9 mouse cellular contexts compared by ENCODE assay signal in genomic region chr11:114553992-114554391, GRCm38 (mm10).
DNase-seq lines count a peak whose midpoint lies in the region; ATAC-seq and TF ChIP-seq lines count a peak whose summit lies in the region.
"Had no signal": no experiment of that assay in that cellular context is flagged by ENCODE, and none has a peak within 500 bp of the region (broad histone marks: within the 10 kb centered on the region; RNA-seq: fewer than 3 reads in every experiment).

No protein-coding gene starts in this region.

- 23% methylated on average over 13 of the region's 13 CpGs for WGBS in kidney, postnatal 0 days
- 18% methylated on average over 13 of the region's 13 CpGs for WGBS in kidney, embryonic 16.5 days
- WGBS in forebrain, embryonic 13.5 days: 63% methylated on average over 13 of the region's 13 CpGs

- no peak overlapping the region for H3K27ac ChIP-seq in kidney, postnatal 0 days
- H3K27ac ChIP-seq in kidney, embryonic 16.5 days (ENCODE audit: low read length): no peak overlapping the region
- H3K27ac ChIP-seq in forebrain, embryonic 13.5 days: no peak overlapping the region

- intact Hi-C loops in left cerebral cortex, postnatal 10 days (cut with DNase I): no loop called here

- no peaks in the 10 kb centered on the region for H3K4me1 ChIP-seq in kidney, postnatal 0 days (replicated peaks; ENCODE audit: insufficient read depth, low read length)
- H3K4me1 ChIP-seq in kidney, embryonic 16.5 days (ENCODE audit: insufficient read depth, low read length): peaks cover 3% of the 10 kb centered on the region; the same call in 1 of the 2 replicates
- no peaks in the 10 kb centered on the region for H3K4me1 ChIP-seq in forebrain, embryonic 13.5 days

- no peak for ATAC-seq in kidney, postnatal 0 days (replicated peaks; ENCODE audit: low FRiP score, low read depth)
- no peak for ATAC-seq in kidney, embryonic 16.5 days (ENCODE audit: low FRiP score, low TSS enrichment)
- ATAC-seq in inflammation-experienced regulatory T-cells, adult 6 months: peak; percentile 52
- peak; percentile 27; the same call in 1 of the 2 replicates for ATAC-seq in neutrophil, adult 5-6 weeks (ENCODE audit: extremely low read depth, insufficient number of reproducible peaks, low FRiP score, poor library complexity, severe bottlenecking)
- ATAC-seq in forebrain, embryonic 13.5 days: no peak

- no peak overlapping the region for H3K4me3 ChIP-seq in kidney, postnatal 0 days (replicated peaks; ENCODE audit: low read depth, low read length)
- H3K4me3 ChIP-seq in kidney, embryonic 16.5 days (ENCODE audit: low read length): no peak overlapping the region
- H3K4me3 ChIP-seq in forebrain, embryonic 13.5 days: no peak overlapping the region
- H3K4me3 ChIP-seq: myocyte had no signal

- H3K9me3 ChIP-seq in kidney, postnatal 0 days (replicated peaks; ENCODE audit: low read length): no peaks in the 10 kb centered on the region
- no peaks in the 10 kb centered on the region for H3K9me3 ChIP-seq in kidney, embryonic 16.5 days (ENCODE audit: low read length)
- H3K9me3 ChIP-seq in forebrain, embryonic 13.5 days (replicated peaks): no peaks in the 10 kb centered on the region

- no peak overlapping the region for H3K4me2 ChIP-seq in kidney, postnatal 0 days (ENCODE audit: low read length)
- H3K4me2 ChIP-seq in kidney, embryonic 16.5 days (replicated peaks; ENCODE audit: low read depth, low read length): no peak overlapping the region
- H3K4me2 ChIP-seq in forebrain, embryonic 13.5 days: no peak overlapping the region

- no peaks in the 10 kb centered on the region for H3K27me3 ChIP-seq in kidney, postnatal 0 days (ENCODE audit: insufficient read depth, low read length)
- no peaks in the 10 kb centered on the region for H3K27me3 ChIP-seq in kidney, embryonic 16.5 days (ENCODE audit: insufficient read depth, low read length)
- H3K27me3 ChIP-seq in forebrain, embryonic 13.5 days: no peaks in the 10 kb centered on the region

- no peaks in the 10 kb centered on the region for H3K36me3 ChIP-seq in kidney, postnatal 0 days (ENCODE audit: insufficient read depth, low read length)
- no peaks in the 10 kb centered on the region for H3K36me3 ChIP-seq in kidney, embryonic 16.5 days (ENCODE audit: insufficient read depth, low read length)
- no peaks in the 10 kb centered on the region for H3K36me3 ChIP-seq in forebrain, embryonic 13.5 days (ENCODE audit: poor library complexity, severe bottlenecking)

- peak; percentile 36 for DNase-seq in kidney, postnatal 0 days (ENCODE audit: low spot score)
- peak; percentile 51 for DNase-seq in T-cell, adult 2 months (ENCODE audit: low spot score)
- no peak for DNase-seq in left cerebral cortex, postnatal 10 days (ENCODE audit: extremely low spot score in 1 of 2, low spot score in 2 of 2)
- no peak for DNase-seq in frontal cortex, postnatal 25 days (ENCODE audit: low spot score in 2 of 2)

- TF ChIP-seq CTCF in kidney, postnatal 0 days (IDR thresholded peaks at IDR 0.05; ENCODE audit: low read depth): no peak

- H3K9ac ChIP-seq in kidney, postnatal 0 days (ENCODE audit: low read depth, low read length): no peak overlapping the region
- H3K9ac ChIP-seq in kidney, embryonic 16.5 days (replicated peaks; ENCODE audit: low read length): no peak overlapping the region
- no peak overlapping the region for H3K9ac ChIP-seq in forebrain, embryonic 13.5 days

Comparison
In these comparisons a context has a peak if more than half of its experiments do, and no peak if none do; other contexts are left out.
1. ATAC-seq: peak in inflammation-experienced regulatory T-cells, adult 6 months (single experiment) and neutrophil, adult 5-6 weeks (single experiment); none in kidney, postnatal 0 days (single experiment), kidney, embryonic 16.5 days (single experiment) and forebrain, embryonic 13.5 days (single experiment).
2. DNase-seq: peak in kidney, postnatal 0 days (single experiment) and T-cell, adult 2 months (single experiment); none in left cerebral cortex, postnatal 10 days (0 of 2) and frontal cortex, postnatal 25 days (0 of 2).